Mouse (Mus musculus) heart, postnatal 14 days (tissue): Measurements from ENCODE around the gene Ttc24. TPM values are rescaled to one million over a fixed set of nuclear protein-coding genes. Genes with fewer than 3 reads are reported as not detected.
A peak's percentile ranks its signal among the peaks of the same experiment; 100 is the strongest.

Experiments
- DNase-seq, 2 experiments: peaks; one replicate each; pipeline ENCODE4 v3.0.0; 2021 to 2022
- intact Hi-C: fragments of 180-260 bp; cut with DNase I; formaldehyde crosslinking; loops from one replicate; pipeline ENCODE4 v1.15.1; 2025
- total RNA-seq, 2 experiments: library from RNA; stranded (reverse); gene quantifications; 2 replicates each; pipeline ENCODE4 v1.2.3; 2021

The Ttc24 gene
- total RNA-seq, 2 experiments from 2014 or later, result not detected

GRCm38 (mm10) chr3:88022322-88023191 is 55.5 kb downstream of the Ttc24 start:
- peak; percentile 87 to 88 for DNase-seq
- intact Hi-C loops, result no loop called here

Other genes starting within 250 kb of the Ttc24 start
- gene Sh2d2a, start 231.5 kb downstream of the Ttc24 start, total RNA-seq, result 1 to 10 TPM in 1 of 2 experiments, under 1 TPM in 1; 0.14 to 2.2 TPM
- 10 to 100 TPM; 47.8 to 49.3 TPM for gene Prcc, start 192.7 kb downstream of the Ttc24 start, total RNA-seq
- gene Hdgf, start 172.0 kb downstream of the Ttc24 start, total RNA-seq, result 10 to 100 TPM; 88.2 to 91.9 TPM
- 10 to 100 TPM; 65.8 to 71.0 TPM for gene Mrpl24, start 158.8 kb downstream of the Ttc24 start, total RNA-seq
- 10 to 100 TPM; 15.7 TPM for gene Isg20l2, start 148.0 kb downstream of the Ttc24 start, total RNA-seq
- gene Rrnad1, start 147.6 kb downstream of the Ttc24 start, total RNA-seq, result 1 to 10 TPM; 6.9 to 8.5 TPM
- gene Crabp2, start 129.6 kb downstream of the Ttc24 start, total RNA-seq, result under 1 TPM; 0.31 to 0.56 TPM
- 10 to 100 TPM; 32.5 to 39.0 TPM for gene Nes, start 107.2 kb downstream of the Ttc24 start, total RNA-seq
- gene Bcan, start 78.1 kb downstream of the Ttc24 start, total RNA-seq, result under 1 TPM; 0.15 to 0.29 TPM
- gene Hapln2, start 50.7 kb downstream of the Ttc24 start, total RNA-seq, result not detected
- gene Gpatch4, start 35.2 kb downstream of the Ttc24 start, total RNA-seq, result 1 to 10 TPM; 6.6 to 9.0 TPM
- gene Naxe, start 19.8 kb downstream of the Ttc24 start, total RNA-seq, result 10 to 100 TPM; 61.0 to 61.1 TPM
- gene Iqgap3, start 3.7 kb upstream of the Ttc24 start, total RNA-seq, result 1 to 10 TPM; 3.8 to 7.2 TPM
- gene Mef2d, start 64.1 kb upstream of the Ttc24 start, total RNA-seq, result 100 to 1,000 TPM; 128 to 130 TPM
- gene Rhbg, start 176.4 kb upstream of the Ttc24 start, total RNA-seq, result not detected
- under 1 TPM in 1 of 2 experiments, not detected in 1; 0.24 TPM for gene Gm38392, start 208.9 kb upstream of the Ttc24 start, total RNA-seq
- gene Tsacc, start 218.7 kb upstream of the Ttc24 start, total RNA-seq, result 1 to 10 TPM; 4.2 to 4.3 TPM
- gene Cct3, start 218.8 kb upstream of the Ttc24 start, total RNA-seq, result 100 to 1,000 TPM; 165 to 187 TPM
- gene Glmp, start 246.7 kb upstream of the Ttc24 start, total RNA-seq, result 10 to 100 TPM; 90.8 to 98.8 TPM